Mouse (Mus musculus): ENCODE data around the gene Ppp3ca. TPM values are rescaled to one million over a fixed set of nuclear protein-coding genes. Genes with fewer than 3 reads are reported as not detected.
A peak's percentile ranks its signal among the peaks of the same experiment; 100 is the strongest.

Gene Ppp3ca
- total RNA-seq, 1 experiment from 2014 or later, result 46.9 TPM

GRCm38 (mm10) chr3:136722493-136722892 is 52.6 kb downstream of the Ppp3ca start:
- DNase-seq, result no peak

- peak; percentile 45 for DNase-seq
Measured at GRCm38 (mm10) chr3:136725311-136726156, 55.6 kb downstream of the Ppp3ca start.

DNA sequence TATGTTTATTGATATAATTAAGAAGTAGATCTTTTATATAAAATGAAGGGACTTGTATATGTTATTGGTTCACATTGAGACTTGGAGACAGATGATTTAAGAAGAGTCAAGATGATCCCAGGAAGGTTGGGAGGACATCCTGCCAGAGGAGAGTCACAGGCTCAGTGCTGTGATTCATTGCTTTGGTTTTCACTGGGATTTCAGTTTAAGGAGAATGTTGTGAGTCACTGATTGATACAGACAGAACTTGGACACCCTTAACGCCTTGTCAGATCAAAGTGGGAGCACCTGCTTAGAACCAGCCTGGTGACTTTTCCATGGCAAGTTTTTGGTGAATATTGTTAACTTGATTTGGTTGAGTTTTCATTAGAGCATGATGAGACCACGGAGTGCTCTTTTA is 58.0 kb downstream of the Ppp3ca start:
- DNase-seq, result no peak

- DNase-seq, result no peak
Measured at GRCm38 (mm10) chr3:136729978-136730377, 60.1 kb downstream of the Ppp3ca start.

DNA sequence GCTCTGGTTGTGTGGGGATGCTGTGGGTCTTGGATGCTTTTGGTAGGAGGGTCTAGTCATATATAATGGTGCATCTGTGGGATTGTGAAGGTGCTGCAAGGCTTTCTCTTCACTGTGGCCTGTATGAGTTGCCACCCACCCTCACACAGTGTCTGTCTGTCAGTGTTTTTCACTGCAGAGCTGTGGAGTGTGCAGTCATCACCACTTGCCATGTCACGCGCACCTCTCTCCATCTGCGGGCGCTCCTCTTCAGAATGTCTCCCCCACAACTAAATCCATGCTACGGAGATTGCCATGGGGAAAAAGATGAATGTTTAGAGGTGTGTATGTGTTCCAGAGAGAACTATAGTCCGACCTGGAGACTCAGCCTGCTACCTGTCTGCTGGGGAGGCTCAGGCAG is 61.7 kb downstream of the Ppp3ca start:
- DNase-seq, result no peak

DNA sequence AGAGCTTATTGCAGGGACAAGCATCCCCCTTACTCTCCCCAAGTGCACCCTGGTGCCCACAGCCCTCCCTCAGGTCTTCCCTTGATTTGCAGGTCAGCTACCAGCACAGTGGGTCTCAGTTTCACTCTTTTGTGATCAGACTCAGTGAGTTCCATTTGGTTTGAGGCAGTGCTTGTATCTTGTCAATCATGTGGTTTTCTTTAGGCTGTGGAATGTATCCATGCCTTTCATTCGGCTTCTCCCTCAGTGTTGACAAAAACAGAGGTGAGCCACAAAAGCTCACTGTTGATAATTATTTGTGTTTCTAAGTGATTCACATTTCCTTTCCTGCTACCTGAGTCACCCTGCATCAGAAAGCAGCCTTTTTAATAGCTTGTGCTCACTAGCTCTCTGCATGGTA is 66.1 kb downstream of the Ppp3ca start:
- no peak for DNase-seq

DNA sequence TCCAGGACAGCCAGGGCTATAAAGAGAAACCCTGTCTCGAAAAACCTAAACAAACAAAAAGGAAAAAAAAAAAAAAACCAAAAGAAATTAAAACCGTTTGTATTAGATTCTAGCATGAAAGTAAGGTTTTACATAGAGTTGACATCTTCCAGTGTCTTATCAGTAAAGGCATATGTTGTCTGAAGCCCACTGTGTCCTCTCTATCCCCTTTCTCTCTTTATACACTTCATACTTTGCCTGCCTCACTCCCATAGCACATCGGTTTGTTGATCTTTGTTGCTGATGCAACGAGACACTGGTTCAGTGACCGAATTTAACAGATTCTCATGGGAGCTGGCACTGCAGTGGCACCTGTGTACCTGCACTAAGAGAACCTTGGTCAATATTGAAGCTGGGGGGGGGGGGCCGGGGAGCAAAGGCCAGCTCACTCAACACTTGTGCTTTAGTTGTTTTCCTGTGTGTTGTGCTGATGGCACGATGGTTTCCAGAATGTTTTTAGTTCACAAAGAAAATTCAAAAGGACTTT is 66.9 kb downstream of the Ppp3ca start:
- no peak for DNase-seq

DNA sequence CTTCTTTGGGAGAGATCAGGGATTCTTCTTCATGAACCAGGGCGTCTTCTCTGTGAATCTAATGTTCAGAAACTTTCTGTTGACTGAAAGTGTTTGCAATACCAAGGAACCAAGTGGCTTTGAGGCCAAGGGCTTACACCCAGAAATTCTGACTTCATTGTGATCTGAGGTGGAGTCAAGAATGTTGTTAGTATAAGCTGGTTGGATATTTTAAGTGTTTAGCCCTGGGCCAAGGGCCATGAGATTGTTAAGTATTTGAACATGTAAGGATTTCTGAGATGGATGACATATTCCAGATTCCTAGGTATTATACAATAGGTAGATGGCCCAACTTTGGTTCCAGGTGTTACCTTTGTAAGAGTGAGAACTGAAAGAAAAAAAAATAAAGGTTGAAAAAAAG is 68.5 kb downstream of the Ppp3ca start:
- no peak for DNase-seq

- DNase-seq, result no peak
Measured at GRCm38 (mm10) chr3:136738914-136739313, 69.0 kb downstream of the Ppp3ca start.

- DNase-seq, result peak; percentile 15
Measured at GRCm38 (mm10) chr3:136741659-136742058, 71.7 kb downstream of the Ppp3ca start.

- no peak for DNase-seq
Measured at GRCm38 (mm10) chr3:136742258-136743057, 72.5 kb downstream of the Ppp3ca start.

DNA sequence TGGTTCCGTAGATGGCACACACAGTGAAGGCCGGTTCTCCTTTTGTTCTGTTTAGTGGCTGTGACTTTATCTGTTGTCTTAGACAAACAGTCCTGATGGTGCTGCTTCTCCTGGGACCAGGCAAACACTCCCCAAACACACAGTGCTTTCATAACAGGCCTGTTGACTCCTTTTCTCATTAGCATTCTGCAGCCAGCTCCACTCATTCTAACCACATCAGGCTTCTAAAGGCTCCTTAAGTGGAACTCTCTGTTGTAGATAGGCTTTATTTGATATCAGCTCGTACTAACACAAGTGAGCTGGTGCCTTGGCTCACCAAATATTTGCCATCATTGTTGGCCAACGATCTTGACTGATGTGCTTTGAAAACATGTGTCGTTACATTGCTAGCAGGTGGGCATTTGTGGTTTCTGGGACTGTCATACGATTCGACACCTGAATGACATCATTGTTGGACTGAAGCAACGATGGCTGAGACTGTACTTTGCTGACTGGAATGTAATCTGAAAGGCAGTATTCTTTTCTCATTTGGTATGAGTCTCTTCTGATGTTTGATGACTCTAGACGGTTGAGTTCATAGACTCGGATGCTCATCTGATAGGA is 74.5 kb downstream of the Ppp3ca start:
- no peak for DNase-seq

DNA sequence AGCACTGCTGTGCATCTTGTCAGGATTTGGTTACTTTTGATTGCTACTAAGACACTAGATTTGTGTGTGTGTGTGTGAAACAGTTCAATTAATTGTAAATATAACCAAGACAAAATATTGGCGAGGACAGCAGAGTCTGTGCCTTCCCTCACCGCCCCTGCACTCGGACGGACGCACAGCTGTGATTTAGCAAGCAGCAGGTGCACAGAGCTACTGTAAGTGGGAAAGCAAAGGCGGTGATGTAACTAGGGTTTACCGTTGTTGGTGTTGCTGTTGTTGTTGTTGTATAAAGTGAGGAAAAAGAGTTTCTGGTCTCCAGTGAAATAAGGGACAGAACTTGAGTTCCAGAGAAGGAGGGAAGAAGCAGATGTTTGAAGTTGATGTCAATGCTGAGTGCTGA is 75.5 kb downstream of the Ppp3ca start:
- DNase-seq, result no peak

DNA sequence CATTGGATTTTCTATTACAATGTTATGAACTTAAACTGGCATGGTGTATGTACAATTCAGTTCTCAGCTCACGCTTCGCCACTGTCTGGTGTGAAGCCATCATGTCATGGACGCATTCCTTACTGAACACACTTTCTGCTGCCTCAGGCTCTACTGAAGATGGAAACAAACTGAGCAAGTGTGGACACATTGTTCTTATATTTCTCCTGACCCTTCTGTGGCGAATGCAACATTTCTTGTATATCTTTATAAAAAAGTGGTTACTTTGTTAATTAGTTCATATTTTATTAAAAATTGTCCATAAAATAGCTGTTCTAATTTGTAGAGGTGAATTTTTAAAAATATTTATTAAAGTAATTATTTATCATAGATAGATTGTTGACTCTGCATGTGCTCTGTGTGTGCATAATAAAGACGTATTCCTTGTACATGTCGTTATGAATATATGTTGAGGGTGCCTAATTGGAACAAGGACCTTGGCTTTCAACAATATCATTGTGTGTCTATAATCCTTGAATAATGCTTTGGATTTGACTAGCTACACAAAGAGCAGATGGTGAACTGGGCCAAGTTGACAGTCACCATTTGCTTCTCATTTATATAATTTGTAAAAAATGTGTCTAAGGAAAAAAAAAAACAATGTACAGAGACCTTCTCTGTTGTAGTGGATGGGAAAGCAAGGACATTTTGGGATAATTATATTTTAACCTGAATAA is 79.0 kb downstream of the Ppp3ca start:
- DNase-seq, result no peak

DNA sequence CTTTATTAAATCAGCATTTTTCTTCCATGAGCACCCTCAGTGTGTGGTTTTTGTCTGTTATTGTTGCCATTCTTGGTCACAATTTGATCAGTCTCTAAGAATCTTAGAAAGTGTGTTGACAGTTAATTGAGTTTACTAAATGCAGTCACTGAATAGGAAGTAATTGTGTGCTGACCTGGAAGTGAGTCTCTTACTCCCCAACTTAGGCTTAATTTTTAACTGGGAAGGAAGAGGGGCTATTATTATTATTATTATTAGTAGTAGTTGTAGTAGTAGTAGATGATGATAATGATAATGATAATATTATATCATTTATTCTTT is 79.5 kb downstream of the Ppp3ca start:
- DNase-seq, result no peak

DNA sequence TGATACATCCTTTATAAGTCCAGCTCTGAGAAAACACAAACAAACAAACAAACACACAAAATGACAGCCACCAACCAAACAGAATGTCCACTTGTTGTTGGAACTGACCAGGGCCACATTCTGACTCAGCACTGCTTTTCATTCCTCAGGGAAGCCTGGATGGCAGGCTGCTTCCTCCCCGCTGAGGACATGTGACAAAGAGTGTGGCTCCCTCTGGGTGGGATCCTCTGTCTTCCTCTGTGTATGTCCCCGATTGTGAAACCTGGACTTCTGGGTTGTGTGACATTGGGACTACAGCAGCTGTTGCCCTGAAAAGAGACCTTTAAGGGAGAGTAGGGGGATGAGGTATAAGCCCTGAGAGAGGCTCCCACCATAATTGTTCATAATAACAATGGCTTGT is 80.0 kb downstream of the Ppp3ca start:
- DNase-seq, result no peak

DNA sequence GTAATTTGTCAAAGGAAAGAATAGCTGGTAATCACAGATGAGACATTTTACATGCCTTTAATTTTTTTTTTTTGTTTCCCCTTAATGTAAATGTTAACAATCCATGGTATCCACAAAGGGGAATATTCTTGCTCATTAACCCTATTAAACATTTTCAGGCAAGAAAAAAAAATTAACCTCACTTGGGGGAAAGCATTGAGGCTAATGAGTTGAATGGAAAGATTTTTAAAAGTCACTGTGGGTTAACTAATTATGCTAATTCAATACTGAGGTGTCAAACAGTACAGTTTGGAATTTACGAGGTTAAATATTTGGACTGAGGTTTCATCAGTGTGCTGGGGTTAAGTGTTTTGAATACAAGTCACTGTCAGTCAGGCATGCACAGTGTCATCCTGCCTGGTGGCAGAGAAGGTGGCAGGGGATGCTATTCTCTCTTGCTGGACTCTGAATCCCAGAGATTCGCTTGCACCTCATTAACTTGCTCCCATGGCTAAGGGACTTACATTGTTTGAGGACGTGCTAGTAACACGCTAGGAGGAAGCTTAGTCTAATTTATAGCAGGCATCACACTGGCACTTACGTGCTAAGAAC is 82.3 kb downstream of the Ppp3ca start:
- no peak for DNase-seq

DNA sequence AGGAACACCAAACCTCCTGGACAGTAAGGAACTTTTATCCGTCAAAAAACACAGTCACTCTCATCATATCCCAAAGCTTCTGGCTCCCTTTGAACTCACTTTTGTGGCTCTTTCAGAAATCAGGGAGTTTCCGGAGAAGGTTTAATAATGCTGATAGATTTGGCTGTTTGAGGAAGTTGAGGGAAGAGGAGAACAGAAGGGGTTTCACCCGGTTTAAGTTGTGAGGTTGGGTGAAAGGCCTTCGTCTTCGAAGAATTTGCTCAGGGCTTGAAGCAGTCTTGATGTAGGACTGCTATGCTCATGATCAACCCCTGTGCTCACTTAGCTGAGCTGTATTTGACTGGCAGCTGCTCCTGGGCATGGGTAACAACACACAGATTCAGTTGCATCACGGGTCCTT is 86.2 kb downstream of the Ppp3ca start:
- DNase-seq, result no peak

DNA sequence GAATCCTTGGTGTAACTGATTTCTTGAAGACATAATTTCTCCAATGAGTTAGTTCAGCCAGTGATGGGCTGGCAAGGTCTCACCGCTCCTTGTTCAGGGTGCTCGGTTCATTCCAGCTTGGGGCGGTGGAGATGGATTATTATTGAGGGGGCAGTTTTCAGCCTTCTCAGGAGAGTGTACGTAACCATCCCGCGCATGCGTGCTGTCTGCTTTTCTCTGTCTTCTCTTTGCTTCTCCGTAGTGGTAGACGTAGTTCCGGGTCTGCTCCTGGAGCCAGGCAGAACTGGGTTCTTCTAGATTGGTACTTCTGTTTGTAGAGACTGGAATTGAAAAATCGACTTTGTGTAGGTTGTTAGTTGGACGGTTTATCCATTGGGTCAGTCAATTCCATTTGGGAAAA is 89.5 kb downstream of the Ppp3ca start:
- DNase-seq, result no peak

DNA sequence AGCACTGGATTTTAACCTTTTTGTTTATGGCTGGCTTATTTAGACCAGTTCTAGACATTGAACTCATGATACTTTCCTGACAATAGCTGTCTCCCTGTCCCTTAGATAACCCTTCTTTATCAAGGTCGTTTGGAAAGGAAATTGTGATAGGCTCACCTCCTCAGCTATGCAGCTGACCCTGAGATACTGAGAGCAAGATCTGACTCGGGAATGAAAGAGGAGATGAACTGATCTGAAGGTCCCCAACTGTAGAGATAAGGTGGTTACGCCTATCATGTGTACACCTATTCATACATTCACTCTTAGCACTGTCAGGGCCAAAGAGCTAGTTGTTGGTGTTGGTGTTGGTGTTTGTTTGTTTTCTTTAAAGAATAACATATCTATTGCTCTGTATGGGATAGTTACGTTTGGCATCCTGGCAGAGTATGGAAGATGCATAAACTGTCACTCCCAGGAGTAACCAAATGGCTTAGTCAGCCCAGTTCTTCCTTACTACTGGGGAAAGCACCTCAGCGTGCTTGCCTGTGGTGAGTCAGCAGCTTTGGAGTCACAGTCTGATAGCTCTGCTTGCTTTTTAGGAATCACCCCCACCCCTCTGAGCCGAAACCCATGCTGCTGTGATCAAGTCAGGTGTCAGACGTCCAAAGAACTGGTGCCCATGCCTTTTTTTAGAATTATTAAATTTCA is 91.5 kb downstream of the Ppp3ca start:
- peak; percentile 33 for DNase-seq

GRCm38 (mm10) chr3:136761979-136762341 is 92.0 kb downstream of the Ppp3ca start:
- no peak for DNase-seq
